ENCODE assay signal across 21 mouse cellular contexts in the genomic region with DNA sequence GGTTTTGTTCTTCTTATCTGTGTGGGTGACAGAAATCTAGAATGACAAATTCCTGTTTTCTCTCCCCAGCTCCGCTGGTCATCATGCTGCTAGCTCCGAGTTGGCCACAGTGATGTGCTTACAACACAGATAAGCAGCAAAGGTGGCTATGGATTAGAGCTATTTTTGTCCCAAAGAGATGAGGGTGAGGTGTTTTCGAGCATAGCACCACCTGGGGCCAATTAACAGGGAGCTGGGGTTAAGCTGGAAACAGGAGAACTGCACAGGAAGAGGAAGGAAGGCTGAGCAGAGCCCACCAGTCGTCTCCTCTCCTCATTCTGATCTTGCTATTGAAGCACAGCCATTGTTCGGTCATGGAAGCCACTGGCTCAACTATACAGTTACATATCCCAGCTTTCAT.
DNase-seq lines count a peak whose midpoint lies in the region; ATAC-seq and TF ChIP-seq lines count a peak whose summit lies in the region.
"Had no signal": no experiment of that assay in that cellular context is flagged by ENCODE, and none has a peak within 500 bp of the region (broad histone marks: within the 10 kb centered on the region; RNA-seq: fewer than 3 reads in every experiment).

No protein-coding gene starts in this region.

- no peak for ATAC-seq in forebrain, embryonic 13.5 days
- no peak for ATAC-seq in forebrain, embryonic 14.5 days
- no peak for ATAC-seq in hindbrain, embryonic 13.5 days (ENCODE audit: low FRiP score)
- ATAC-seq in hindbrain, postnatal 0 days: no peak
- no peak for ATAC-seq in midbrain, embryonic 14.5 days (ENCODE audit: low FRiP score, low TSS enrichment)

- 35% methylated on average over 5 of the region's 5 CpGs for WGBS in forebrain, embryonic 13.5 days
- 37% methylated on average over 5 of the region's 5 CpGs for WGBS in forebrain, embryonic 14.5 days
- WGBS in hindbrain, embryonic 13.5 days: 42% methylated on average over 5 of the region's 5 CpGs
- WGBS in hindbrain, postnatal 0 days: 38% methylated on average over 5 of the region's 5 CpGs
- 33% methylated on average over 5 of the region's 5 CpGs for WGBS in embryonic facial prominence, embryonic 10.5 days
- 53% methylated on average over 5 of the region's 5 CpGs for WGBS in midbrain, embryonic 14.5 days

- H3K27ac ChIP-seq in forebrain, embryonic 13.5 days: 0 out of 2 replicates have a peak overlapping the region, but pooled peaks have one; percentile 38
- no peak overlapping the region for H3K27ac ChIP-seq in forebrain, embryonic 14.5 days (ENCODE audit: low read depth, low read length)
- peak overlapping the region; percentile 76; the same call in 1 of the 2 replicates for H3K27ac ChIP-seq in hindbrain, embryonic 13.5 days
- H3K27ac ChIP-seq in hindbrain, postnatal 0 days: no peak overlapping the region
- H3K27ac ChIP-seq in embryonic facial prominence, embryonic 10.5 days (replicated peaks): peak overlapping the region; percentile 65; the same call in 1 of the 2 replicates
- peak overlapping the region; percentile 66 for H3K27ac ChIP-seq in midbrain, embryonic 14.5 days (replicated peaks; ENCODE audit: low read depth, low read length)
- H3K27ac ChIP-seq: embryonic facial prominence, embryonic 13.5 days had no signal

- H3K4me3 ChIP-seq in forebrain, embryonic 13.5 days: no peak overlapping the region
- no peak overlapping the region for H3K4me3 ChIP-seq in forebrain, embryonic 14.5 days (ENCODE audit: low read depth, low read length)
- no peak overlapping the region for H3K4me3 ChIP-seq in hindbrain, embryonic 13.5 days
- H3K4me3 ChIP-seq in hindbrain, postnatal 0 days (ENCODE audit: low read length): no peak overlapping the region
- H3K4me3 ChIP-seq in embryonic facial prominence, embryonic 10.5 days: no peak overlapping the region
- H3K4me3 ChIP-seq in midbrain, embryonic 14.5 days (replicated peaks; ENCODE audit: low read depth, low read length): no peak overlapping the region
- H3K4me3 ChIP-seq: embryonic facial prominence, embryonic 13.5 days; erythroblast, embryonic 14.5 days; myocyte; neural tube, embryonic 13.5 days had no signal

- no peaks in the 10 kb centered on the region for H3K36me3 ChIP-seq in forebrain, embryonic 13.5 days (ENCODE audit: poor library complexity, severe bottlenecking)
- no peaks in the 10 kb centered on the region for H3K36me3 ChIP-seq in forebrain, embryonic 14.5 days (ENCODE audit: control insufficient read depth, insufficient read depth, low read length)
- H3K36me3 ChIP-seq in hindbrain, embryonic 13.5 days: no peaks in the 10 kb centered on the region
- no peaks in the 10 kb centered on the region for H3K36me3 ChIP-seq in hindbrain, postnatal 0 days (ENCODE audit: insufficient read depth, low read length)
- H3K36me3 ChIP-seq in embryonic facial prominence, embryonic 10.5 days (replicated peaks): no peaks in the 10 kb centered on the region
- no peaks in the 10 kb centered on the region for H3K36me3 ChIP-seq in midbrain, embryonic 14.5 days (ENCODE audit: control insufficient read depth, insufficient read depth, low read length)
- H3K36me3 ChIP-seq: embryonic facial prominence, embryonic 13.5 days; neural tube, embryonic 13.5 days had no signal

- H3K27me3 ChIP-seq in forebrain, embryonic 13.5 days: no peaks in the 10 kb centered on the region
- H3K27me3 ChIP-seq in forebrain, embryonic 14.5 days (replicated peaks; ENCODE audit: control insufficient read depth, insufficient read depth, low read length): no peaks in the 10 kb centered on the region
- H3K27me3 ChIP-seq in hindbrain, embryonic 13.5 days: peaks cover 2% of the 10 kb centered on the region; the same call in 1 of the 2 replicates
- no peaks in the 10 kb centered on the region for H3K27me3 ChIP-seq in hindbrain, postnatal 0 days (ENCODE audit: insufficient read depth, low read length)
- H3K27me3 ChIP-seq in embryonic facial prominence, embryonic 10.5 days (replicated peaks; ENCODE audit: low read depth, poor library complexity, severe bottlenecking): no peaks in the 10 kb centered on the region
- no peaks in the 10 kb centered on the region for H3K27me3 ChIP-seq in midbrain, embryonic 14.5 days (ENCODE audit: control insufficient read depth, insufficient read depth, low read length)
- H3K27me3 ChIP-seq: CH12.LX; embryonic facial prominence, embryonic 13.5 days had no signal

- peaks cover 3% of the 10 kb centered on the region; the same call in 1 of the 2 replicates for H3K9me3 ChIP-seq in forebrain, embryonic 13.5 days (replicated peaks)
- no peaks in the 10 kb centered on the region for H3K9me3 ChIP-seq in forebrain, embryonic 14.5 days (replicated peaks; ENCODE audit: control insufficient read depth, low read length)
- no peaks in the 10 kb centered on the region for H3K9me3 ChIP-seq in hindbrain, embryonic 13.5 days
- no peaks in the 10 kb centered on the region for H3K9me3 ChIP-seq in hindbrain, postnatal 0 days (ENCODE audit: low read length)
- H3K9me3 ChIP-seq in embryonic facial prominence, embryonic 10.5 days: no peaks in the 10 kb centered on the region
- H3K9me3 ChIP-seq in midbrain, embryonic 14.5 days (ENCODE audit: control insufficient read depth, low read length): no peaks in the 10 kb centered on the region

- no peak overlapping the region for H3K9ac ChIP-seq in forebrain, embryonic 13.5 days
- no peak overlapping the region for H3K9ac ChIP-seq in forebrain, embryonic 14.5 days (ENCODE audit: low read length)
- no peak overlapping the region for H3K9ac ChIP-seq in hindbrain, embryonic 13.5 days
- H3K9ac ChIP-seq in hindbrain, postnatal 0 days (replicated peaks; ENCODE audit: low read length): no peak overlapping the region
- no peak overlapping the region for H3K9ac ChIP-seq in midbrain, embryonic 14.5 days (replicated peaks; ENCODE audit: low read length)
- H3K9ac ChIP-seq: embryonic facial prominence, embryonic 13.5 days; neural tube, embryonic 13.5 days had no signal

- no peak for DNase-seq in forebrain, embryonic 14.5 days (ENCODE audit: low spot score)
- no peak for DNase-seq in hindbrain, postnatal 0 days (ENCODE audit: low spot score)
- peak; percentile 32 for DNase-seq in embryonic facial prominence, embryonic 10.5 days (ENCODE audit: low spot score)
- no peak for DNase-seq in midbrain, embryonic 14.5 days
- DNase-seq in cerebellum, adult 11 months: no peak
- no peak for DNase-seq in thymus, postnatal 10 days (ENCODE audit: low spot score in 2 of 2)
- DNase-seq: adrenal gland, postnatal 10 days; B cell, adult 2 months; cerebellum, adult 8-10 months; gastrocnemius, postnatal 10 days; kidney, adult 8-10 months; kidney, postnatal 14 days; lung, postnatal 4 days; thymus, postnatal 14 days had no signal

- peaks cover 17% of the 10 kb centered on the region for H3K4me1 ChIP-seq in forebrain, embryonic 13.5 days
- peaks cover 7% of the 10 kb centered on the region for H3K4me1 ChIP-seq in forebrain, embryonic 14.5 days (ENCODE audit: control insufficient read depth, insufficient read depth, low read length)
- peaks cover 29% of the 10 kb centered on the region for H3K4me1 ChIP-seq in hindbrain, embryonic 13.5 days (replicated peaks)
- H3K4me1 ChIP-seq in hindbrain, postnatal 0 days (ENCODE audit: insufficient read depth, low read length): peaks cover 10% of the 10 kb centered on the region
- H3K4me1 ChIP-seq in embryonic facial prominence, embryonic 10.5 days: peaks cover 40% of the 10 kb centered on the region
- H3K4me1 ChIP-seq in midbrain, embryonic 14.5 days (ENCODE audit: control insufficient read depth, insufficient read depth, low read length): peaks cover 19% of the 10 kb centered on the region

- no peak overlapping the region for H3K4me2 ChIP-seq in forebrain, embryonic 13.5 days
- H3K4me2 ChIP-seq in forebrain, embryonic 14.5 days (ENCODE audit: low read length): no peak overlapping the region
- no peak overlapping the region for H3K4me2 ChIP-seq in hindbrain, embryonic 13.5 days
- no peak overlapping the region for H3K4me2 ChIP-seq in hindbrain, postnatal 0 days (ENCODE audit: low read depth, low read length)
- no peak overlapping the region for H3K4me2 ChIP-seq in midbrain, embryonic 14.5 days (ENCODE audit: low read length)
- H3K4me2 ChIP-seq: embryonic facial prominence, embryonic 13.5 days had no signal

- TF ChIP-seq CTCF in hindbrain, postnatal 0 days (IDR thresholded peaks at IDR 0.05; ENCODE audit: low read depth): no peak

Comparison
In these comparisons a context has a peak if more than half of its experiments do, and no peak if none do; other contexts are left out.
1. H3K27ac ChIP-seq: peak in forebrain, embryonic 13.5 days (single experiment), hindbrain, embryonic 13.5 days (single experiment), embryonic facial prominence, embryonic 10.5 days (single experiment) and midbrain, embryonic 14.5 days (single experiment); none in forebrain, embryonic 14.5 days (single experiment) and hindbrain, postnatal 0 days (single experiment).